Mouse (Mus musculus) bone marrow macrophage, adult 2 months (primary cell): ENCODE data around the gene Rb1.

ENCODE experiments used
- CTCF ChIP-seq: IDR thresholded peaks from 2 replicates; pipeline ENCODE4 v1.5.1; 2012; ENCODE audit warnings: low read depth, mild to moderate bottlenecking, low read length, moderate library complexity
- POLR2A ChIP-seq: IDR thresholded peaks from 2 replicates; pipeline ENCODE4 v1.6.1; 2012; ENCODE audit warnings: mild to moderate bottlenecking, low read depth, low read length, borderline replicate concordance

DNA sequence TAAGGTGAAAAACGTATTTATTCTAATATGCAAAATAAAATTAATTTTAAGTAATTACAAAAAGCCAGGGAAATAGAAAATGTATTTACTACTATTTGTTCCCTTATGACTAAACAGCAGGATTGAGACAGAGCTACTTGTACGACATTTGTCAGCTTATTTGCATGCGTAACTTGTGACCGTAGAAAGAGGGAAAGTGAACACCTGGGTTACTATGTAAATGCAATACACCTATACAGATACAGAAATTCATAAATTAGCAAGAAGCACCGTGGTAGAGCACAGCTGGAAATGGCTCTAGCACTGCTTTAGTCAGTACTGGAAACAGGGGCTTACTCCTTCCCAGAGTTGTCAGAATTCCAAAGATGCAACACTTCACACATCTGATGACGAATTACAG is 46.5 kb downstream of the Rb1 start:
- TF ChIP-seq CTCF (no peak), POLR2A (no peak)
